Mouse (Mus musculus): ENCODE measurements around the gene Mdm2.

DNA sequence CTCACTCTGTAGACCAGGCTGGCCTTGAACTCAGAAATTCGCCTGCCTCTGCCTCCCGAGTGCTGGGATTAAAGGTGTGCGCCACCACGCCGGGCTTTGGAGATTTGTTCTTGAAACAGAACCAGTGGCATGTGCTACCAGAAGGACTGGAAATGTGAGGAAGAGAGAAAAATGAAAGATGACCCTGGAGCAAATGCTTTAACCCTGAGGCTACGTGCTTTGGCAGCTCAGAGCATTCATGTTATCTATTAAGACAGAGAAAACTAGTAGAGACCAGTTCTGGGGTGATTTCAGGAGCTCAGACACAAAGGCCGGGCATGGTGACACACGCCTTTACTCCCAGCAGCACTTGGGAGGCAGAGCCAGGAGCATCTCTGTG lies 71.3 kb downstream of the Mdm2 start:
- TF ChIP-seq CTCF (IDR thresholded peaks at IDR 0.05; ENCODE audit: control insufficient read depth, insufficient read depth, insufficient read length) (no peak), MYOD1 (IDR thresholded peaks at IDR 0.05; ENCODE audit: control insufficient read depth, insufficient read length, low read depth) (no peak), CEBPB (IDR thresholded peaks at IDR 0.05; ENCODE audit: low read depth) (no peak)

Measured in C2C12 (cell line).